Mouse (Mus musculus): ENCODE data around the gene Calcoco1. TPM values are rescaled to one million over a fixed set of nuclear protein-coding genes. Genes with fewer than 3 reads are reported as not detected.

The Calcoco1 gene
- 47.9 and 51.9 TPM in 2 replicates for polyA plus RNA-seq (2011; ENCODE audit: insufficient read depth, insufficient read length, low read depth, missing spikeins)

- Histone ChIP-seq H3K4me3 (ENCODE audit: low read depth, low read length) (peak within 1 kb of the TSS; percentile 91), H3K27ac (ENCODE audit: insufficient read depth, low read length) (no peak within 1 kb of the TSS), H3K4me1 (ENCODE audit: control insufficient read depth, insufficient read depth, low read length) (peaks cover 1% of the 10 kb centered on the region), H3K36me3 (ENCODE audit: control insufficient read depth, insufficient read depth, low read length, poor library complexity, severe bottlenecking) (no peaks in the 10 kb centered on the region), H3K9me3 (replicated peaks; ENCODE audit: control insufficient read depth, insufficient read depth, low read length, poor library complexity, severe bottlenecking) (no peaks in the 10 kb centered on the region), H3K27me3 (ENCODE audit: control insufficient read depth, insufficient read depth, low read length, poor library complexity, severe bottlenecking) (no peaks in the 10 kb centered on the region), H3K9ac (ENCODE audit: low read depth, poor library complexity, severe bottlenecking) (peak within 1 kb of the TSS; percentile 41)
- TF ChIP-seq CTCF (IDR thresholded peaks at IDR 0.05; ENCODE audit: low read depth, low read length) (no peak), EP300 (IDR thresholded peaks at IDR 0.05; ENCODE audit: insufficient read depth, low read depth, low read length) (no peak), POLR2A (IDR thresholded peaks at IDR 0.05; ENCODE audit: insufficient read depth, low read length) (peak; percentile 63)
These were observed at the start of gene Calcoco1 for GRCm38 (mm10) chr15:102721980-102722475. TSS of gene Calcoco1 (minus strand) at chr15:102722178.

GRCm38 (mm10) chr15:102770866-102771265, 48.9 kb upstream of the Calcoco1 start:
- no peak overlapping the region for H3K4me3 ChIP-seq (ENCODE audit: low read depth, low read length)
- no peak overlapping the region for H3K27ac ChIP-seq (ENCODE audit: insufficient read depth, low read length)
- TF ChIP-seq EP300 (IDR thresholded peaks at IDR 0.05; ENCODE audit: insufficient read depth, low read depth, low read length) (no peak), POLR2A (IDR thresholded peaks at IDR 0.05; ENCODE audit: insufficient read depth, low read length) (no peak), CTCF (IDR thresholded peaks at IDR 0.05; ENCODE audit: low read depth, low read length) (no peak)
- H3K4me1 ChIP-seq (ENCODE audit: control insufficient read depth, insufficient read depth, low read length), result no peaks in the 10 kb centered on the region
- H3K27me3 ChIP-seq (ENCODE audit: control insufficient read depth, insufficient read depth, low read length, poor library complexity, severe bottlenecking), result no peaks in the 10 kb centered on the region; the same call in 1 of the 2 replicates
- H3K9me3 ChIP-seq (replicated peaks; ENCODE audit: control insufficient read depth, insufficient read depth, low read length, poor library complexity, severe bottlenecking), result no peaks in the 10 kb centered on the region
- H3K36me3 ChIP-seq (ENCODE audit: control insufficient read depth, insufficient read depth, low read length, poor library complexity, severe bottlenecking), result no peaks in the 10 kb centered on the region
- no peak overlapping the region for H3K9ac ChIP-seq (ENCODE audit: low read depth, poor library complexity, severe bottlenecking)

GRCm38 (mm10) chr15:102765207-102765606, 43.2 kb upstream of the Calcoco1 start:
- Histone ChIP-seq H3K4me1 (ENCODE audit: control insufficient read depth, insufficient read depth, low read length) (no peaks in the 10 kb centered on the region), H3K4me3 (ENCODE audit: low read depth, low read length) (no peak overlapping the region), H3K27ac (ENCODE audit: insufficient read depth, low read length) (no peak overlapping the region), H3K27me3 (ENCODE audit: control insufficient read depth, insufficient read depth, low read length, poor library complexity, severe bottlenecking) (no peaks in the 10 kb centered on the region; the same call in 1 of the 2 replicates), H3K36me3 (ENCODE audit: control insufficient read depth, insufficient read depth, low read length, poor library complexity, severe bottlenecking) (no peaks in the 10 kb centered on the region), H3K9me3 (replicated peaks; ENCODE audit: control insufficient read depth, insufficient read depth, low read length, poor library complexity, severe bottlenecking) (no peaks in the 10 kb centered on the region), H3K9ac (ENCODE audit: low read depth, poor library complexity, severe bottlenecking) (no peak overlapping the region)
- TF ChIP-seq CTCF (IDR thresholded peaks at IDR 0.05; ENCODE audit: low read depth, low read length) (no peak), EP300 (IDR thresholded peaks at IDR 0.05; ENCODE audit: insufficient read depth, low read depth, low read length) (no peak), POLR2A (IDR thresholded peaks at IDR 0.05; ENCODE audit: insufficient read depth, low read length) (no peak)

- Histone ChIP-seq H3K27ac (ENCODE audit: insufficient read depth, low read length) (no peak overlapping the region), H3K4me1 (ENCODE audit: control insufficient read depth, insufficient read depth, low read length) (no peaks in the 10 kb centered on the region), H3K27me3 (ENCODE audit: control insufficient read depth, insufficient read depth, low read length, poor library complexity, severe bottlenecking) (no peaks in the 10 kb centered on the region; the same call in 1 of the 2 replicates), H3K36me3 (ENCODE audit: control insufficient read depth, insufficient read depth, low read length, poor library complexity, severe bottlenecking) (no peaks in the 10 kb centered on the region), H3K9ac (ENCODE audit: low read depth, poor library complexity, severe bottlenecking) (no peak overlapping the region), H3K9me3 (replicated peaks; ENCODE audit: control insufficient read depth, insufficient read depth, low read length, poor library complexity, severe bottlenecking) (0 out of 2 replicates have a peak, but pooled peaks cover 3% of the 10 kb centered on the region), H3K4me3 (ENCODE audit: low read depth, low read length) (no peak overlapping the region)
- TF ChIP-seq CTCF (IDR thresholded peaks at IDR 0.05; ENCODE audit: low read depth, low read length) (peak; percentile 81), POLR2A (IDR thresholded peaks at IDR 0.05; ENCODE audit: insufficient read depth, low read length) (no peak)
These were observed 39.9 kb upstream of the Calcoco1 start for GRCm38 (mm10) chr15:102761745-102762378.

- Histone ChIP-seq H3K4me1 (ENCODE audit: control insufficient read depth, insufficient read depth, low read length) (no peaks in the 10 kb centered on the region), H3K27me3 (ENCODE audit: control insufficient read depth, insufficient read depth, low read length, poor library complexity, severe bottlenecking) (peaks cover 2% of the 10 kb centered on the region; the same call in 1 of the 2 replicates), H3K36me3 (ENCODE audit: control insufficient read depth, insufficient read depth, low read length, poor library complexity, severe bottlenecking) (no peaks in the 10 kb centered on the region), H3K9me3 (replicated peaks; ENCODE audit: control insufficient read depth, insufficient read depth, low read length, poor library complexity, severe bottlenecking) (0 out of 2 replicates have a peak, but pooled peaks cover 3% of the 10 kb centered on the region), H3K4me3 (ENCODE audit: low read depth, low read length) (no peak overlapping the region), H3K27ac (ENCODE audit: insufficient read depth, low read length) (no peak overlapping the region), H3K9ac (ENCODE audit: low read depth, poor library complexity, severe bottlenecking) (no peak overlapping the region)
- TF ChIP-seq EP300 (IDR thresholded peaks at IDR 0.05; ENCODE audit: insufficient read depth, low read depth, low read length) (no peak), POLR2A (IDR thresholded peaks at IDR 0.05; ENCODE audit: insufficient read depth, low read length) (no peak), CTCF (IDR thresholded peaks at IDR 0.05; ENCODE audit: low read depth, low read length) (no peak)
These were observed 35.7 kb upstream of the Calcoco1 start for GRCm38 (mm10) chr15:102757686-102758085.

- Histone ChIP-seq H3K4me1 (ENCODE audit: control insufficient read depth, insufficient read depth, low read length) (no peaks in the 10 kb centered on the region), H3K9me3 (replicated peaks; ENCODE audit: control insufficient read depth, insufficient read depth, low read length, poor library complexity, severe bottlenecking) (0 out of 2 replicates have a peak, but pooled peaks cover 3% of the 10 kb centered on the region), H3K27me3 (ENCODE audit: control insufficient read depth, insufficient read depth, low read length, poor library complexity, severe bottlenecking) (peaks cover 2% of the 10 kb centered on the region; the same call in 1 of the 2 replicates), H3K9ac (ENCODE audit: low read depth, poor library complexity, severe bottlenecking) (no peak overlapping the region), H3K27ac (ENCODE audit: insufficient read depth, low read length) (no peak overlapping the region), H3K4me3 (ENCODE audit: low read depth, low read length) (no peak overlapping the region), H3K36me3 (ENCODE audit: control insufficient read depth, insufficient read depth, low read length, poor library complexity, severe bottlenecking) (no peaks in the 10 kb centered on the region)
- TF ChIP-seq EP300 (IDR thresholded peaks at IDR 0.05; ENCODE audit: insufficient read depth, low read depth, low read length) (no peak), CTCF (IDR thresholded peaks at IDR 0.05; ENCODE audit: low read depth, low read length) (no peak), POLR2A (IDR thresholded peaks at IDR 0.05; ENCODE audit: insufficient read depth, low read length) (no peak)
These were observed 33.1 kb upstream of the Calcoco1 start for GRCm38 (mm10) chr15:102755053-102755452.

Measured in ES-Bruce4 (cell line).